Mouse (Mus musculus) bone marrow, adult 2 months (tissue): ENCODE measurements around the gene Nrg4. TPM values are rescaled to one million over a fixed set of nuclear protein-coding genes. Genes with fewer than 3 reads are reported as not detected.
"Not testable (repeated sequence)": the region's sequence is repeated elsewhere in the genome, so short reads cannot be mapped to it uniquely, and the experiment has no call there.

Experiments
- H3K27ac ChIP-seq: fragments of 200-500 bp; 2 replicates; pipeline ENCODE4 v1.5.1; 2012; ENCODE audit warnings: low read depth, mild to moderate bottlenecking, control low read depth, inconsistent platforms, low read length; ENCODE audit not compliant: control insufficient read depth, poor library complexity, insufficient read depth
- H3K4me1 ChIP-seq: fragments of 200-500 bp; 2 replicates; pipeline ENCODE4 v1.6.1; 2011; ENCODE audit warnings: low read length; ENCODE audit not compliant: control insufficient read depth, insufficient read depth
- H3K4me3 ChIP-seq: fragments of 200-500 bp; replicated peaks from 2 replicates; pipeline ENCODE3; 2011; ENCODE audit warnings: mild to moderate bottlenecking, low read depth, low read length, control low read depth; ENCODE audit not compliant: control insufficient read depth
- CTCF ChIP-seq: fragments of 200-500 bp; IDR thresholded peaks from 2 replicates; pipeline ENCODE4 v1.5.1; 2011; ENCODE audit warnings: low read length, control low read depth; ENCODE audit not compliant: control insufficient read depth, insufficient read depth
- POLR2A ChIP-seq: fragments of 200-500 bp; IDR thresholded peaks from 2 replicates; pipeline ENCODE4 v1.6.1; 2011; ENCODE audit warnings: low read depth, mild to moderate bottlenecking, control low read depth, low read length, borderline replicate concordance; ENCODE audit not compliant: control insufficient read depth
- WGBS: fragments of 180-500 bp; shearing (Covaris S2); methylation state at CpG from one replicate; pipeline ENCODE4 v1.1.7; 2018; 5-methylcytosine and 5-hydroxymethylcytosine counted together
- polyA plus RNA-seq: library from polyadenylated mRNA; stranded (reverse); fragments of >200 nt; gene quantifications from 2 replicates; pipeline ENCODE4 v1.2.4, GENCODE M21; 2011; ENCODE audit warnings: low replicate concordance; ENCODE audit not compliant: missing spikeins, insufficient read depth, insufficient read length

Gene Nrg4
- polyA plus RNA-seq, 1 experiment: 1.2 TPM

DNA sequence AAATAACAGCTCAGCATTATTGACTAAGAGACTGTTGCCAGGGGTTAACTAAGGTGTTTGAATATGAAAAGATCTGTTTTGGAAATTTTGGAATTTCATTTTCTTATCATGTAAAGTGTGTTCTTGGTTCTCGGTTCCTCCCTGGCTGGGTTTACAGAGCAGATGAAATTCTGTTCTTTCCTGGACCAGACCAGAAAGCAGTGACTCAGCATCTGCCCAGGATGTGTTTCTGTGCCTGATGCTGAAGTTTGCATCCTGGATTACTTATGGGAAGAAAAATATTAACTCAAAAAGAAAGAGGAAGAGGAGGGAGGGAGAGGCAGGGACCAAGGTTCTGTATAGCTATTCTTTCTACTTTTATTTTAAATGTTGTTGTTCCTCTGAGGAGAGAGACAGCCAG is 72.8 kb downstream of the Nrg4 start:
- TF ChIP-seq POLR2A (no peak), CTCF (no peak)
- 12% methylated on average over 1 of the region's 1 CpGs for WGBS
- Histone ChIP-seq H3K4me1 (peaks cover 4% of the 10 kb centered on the region), H3K4me3 (no peak overlapping the region), H3K27ac (no peak overlapping the region)

DNA sequence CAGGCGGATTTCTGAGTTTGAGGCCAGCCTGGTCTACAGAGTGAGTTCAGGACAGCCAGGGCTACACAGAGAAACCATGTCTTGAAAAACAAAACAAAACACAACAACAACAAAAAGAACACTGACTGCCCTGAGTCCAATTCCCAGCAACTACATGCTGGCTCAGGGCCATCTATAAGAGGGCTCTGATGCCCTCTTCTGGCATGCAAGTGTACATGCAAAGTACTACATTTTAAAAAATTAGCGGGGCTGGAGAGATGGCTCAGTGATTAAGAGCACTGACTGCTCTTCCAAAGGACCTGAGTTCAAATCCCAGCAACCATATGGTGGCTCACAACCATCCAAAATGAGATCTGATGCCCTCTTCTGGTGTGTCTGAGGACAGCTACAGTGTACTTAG is 74.5 kb downstream of the Nrg4 start:
- TF ChIP-seq CTCF: peak; percentile 20; the same call in 1 of the 2 replicates
- H3K4me1 ChIP-seq, H3K4me3 ChIP-seq, H3K27ac ChIP-seq: not testable (repeated sequence)
- 51% methylated on average over 2 of the region's 2 CpGs for WGBS

GRCm38 (mm10) chr9:55250595-55251247 is 75.9 kb downstream of the Nrg4 start:
- 65% methylated on average over 6 of the region's 6 CpGs for WGBS
- no peak for TF ChIP-seq CTCF
- TF ChIP-seq POLR2A: no peak
- H3K4me1 ChIP-seq: peaks cover 2% of the 10 kb centered on the region
- no peak overlapping the region for H3K27ac ChIP-seq
- no peak overlapping the region for H3K4me3 ChIP-seq

GRCm38 (mm10) chr9:55248465-55248864 is 78.2 kb downstream of the Nrg4 start:
- 12% methylated on average over 4 of the region's 4 CpGs for WGBS
- H3K27ac ChIP-seq: no peak overlapping the region
- TF ChIP-seq POLR2A: no peak
- no peak for TF ChIP-seq CTCF
- peaks cover 2% of the 10 kb centered on the region for H3K4me1 ChIP-seq
- H3K4me3 ChIP-seq: no peak overlapping the region

DNA sequence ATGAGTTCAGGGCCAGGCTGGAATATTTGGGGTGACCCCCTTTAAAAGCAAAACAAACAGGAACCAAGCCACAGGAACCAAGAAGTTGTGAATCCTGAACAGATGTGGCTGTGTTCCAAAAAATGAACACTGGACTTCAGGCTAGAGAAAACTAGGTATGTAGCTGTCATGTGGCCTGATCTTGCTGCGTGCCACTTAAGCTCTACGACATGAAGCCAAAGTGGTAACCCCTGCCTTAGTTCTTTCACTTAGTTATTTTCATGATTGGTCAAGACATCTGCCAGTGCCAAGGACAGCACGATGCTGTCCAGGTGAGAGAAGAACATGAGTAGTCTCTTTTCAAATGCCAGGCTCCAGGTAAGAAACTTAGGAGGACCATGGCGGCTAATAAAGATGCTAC is 79.7 kb downstream of the Nrg4 start:
- Histone ChIP-seq H3K27ac (no peak overlapping the region), H3K4me3 (no peak overlapping the region), H3K4me1 (peaks cover 2% of the 10 kb centered on the region)
- TF ChIP-seq POLR2A: no peak
- no peak for TF ChIP-seq CTCF
- 81% methylated on average over 4 of the region's 4 CpGs for WGBS

DNA sequence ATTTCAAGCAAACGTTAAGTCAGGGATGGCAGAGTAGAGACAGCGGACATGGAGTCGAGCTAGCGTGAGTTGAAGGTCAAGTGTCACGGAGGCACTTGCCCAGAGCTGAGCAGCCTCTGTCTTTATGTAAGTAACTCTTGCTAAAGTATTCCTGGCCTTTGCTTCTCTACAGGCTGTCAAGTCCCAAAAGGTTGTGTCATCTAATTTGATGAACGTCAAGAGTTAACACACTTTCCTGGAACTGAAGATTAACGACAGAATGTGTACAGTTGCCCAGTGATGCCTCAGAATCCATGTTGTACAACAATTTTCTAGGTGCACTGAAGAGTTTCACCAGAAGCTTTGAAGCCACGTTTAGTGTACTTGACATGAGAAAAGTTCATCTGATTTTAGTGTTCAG is 80.2 kb downstream of the Nrg4 start:
- no peak for TF ChIP-seq POLR2A
- no peak for TF ChIP-seq CTCF
- 77% methylated on average over 8 of the region's 8 CpGs for WGBS
- Histone ChIP-seq H3K4me1 (peaks cover 2% of the 10 kb centered on the region), H3K27ac (no peak overlapping the region), H3K4me3 (no peak overlapping the region)

DNA sequence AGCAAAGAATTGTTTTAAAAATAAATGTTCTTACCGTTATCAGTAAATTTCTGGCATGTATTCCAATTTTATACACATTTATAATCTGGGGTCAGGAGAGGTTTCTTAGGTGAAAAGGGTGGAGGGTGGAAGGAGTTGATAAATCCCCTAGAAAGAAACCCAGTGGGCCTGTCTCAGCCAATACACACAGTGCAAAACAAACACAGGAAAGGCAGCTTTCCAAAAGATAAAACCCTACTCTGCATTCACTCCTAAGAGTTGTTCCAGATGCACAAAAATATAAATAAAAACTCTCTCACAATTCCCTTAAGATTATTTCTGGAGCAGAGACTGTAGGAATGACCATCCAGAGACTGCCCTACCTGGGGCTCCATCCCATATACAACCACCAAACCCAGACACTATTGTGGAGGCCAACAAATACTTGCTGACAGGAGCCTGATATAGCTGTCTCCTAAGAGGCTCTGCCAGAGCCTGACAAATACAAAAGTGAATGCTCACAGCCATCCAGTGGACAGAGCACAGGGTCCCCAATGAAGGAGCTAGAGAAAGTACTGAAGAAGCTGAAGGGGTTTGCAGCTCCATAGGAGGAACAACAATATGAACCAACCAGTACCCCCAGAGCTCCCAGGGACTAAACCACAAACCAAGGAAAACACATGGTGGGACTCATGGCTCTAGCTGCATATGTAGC is 81.4 kb downstream of the Nrg4 start:
- not testable (repeated sequence) for H3K4me1 ChIP-seq, H3K4me3 ChIP-seq, H3K27ac ChIP-seq
- whole genome bisulfite sequencing: 66% methylated on average over 1 of the region's 1 CpGs

DNA sequence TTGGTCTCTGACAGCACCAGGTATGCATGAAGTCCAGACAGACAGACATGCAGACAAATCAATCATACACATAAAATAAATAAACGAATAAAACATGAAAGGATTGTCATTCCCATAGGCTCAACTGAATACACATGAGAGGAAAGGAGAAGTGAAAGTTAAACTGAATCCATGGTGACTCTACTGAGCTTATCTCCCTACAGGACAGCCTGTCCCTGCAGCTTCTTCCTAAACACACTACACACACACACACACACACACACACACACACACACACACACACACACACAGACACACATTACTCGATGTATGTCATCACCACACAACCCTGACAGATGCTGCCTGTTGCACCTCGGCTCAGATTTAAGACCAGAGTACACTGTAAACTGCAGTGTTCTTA is 82.6 kb downstream of the Nrg4 start:
- Histone ChIP-seq H3K4me3 (no peak overlapping the region), H3K27ac (no peak overlapping the region), H3K4me1 (peaks cover 2% of the 10 kb centered on the region)
- WGBS: 19% methylated on average over 3 of the region's 3 CpGs
- no peak for TF ChIP-seq POLR2A
- no peak for TF ChIP-seq CTCF

- H3K4me1 ChIP-seq: peaks cover 2% of the 10 kb centered on the region
- H3K27ac ChIP-seq: no peak overlapping the region
- WGBS: 65% methylated on average over 3 of the region's 3 CpGs
- no peak overlapping the region for H3K4me3 ChIP-seq
- TF ChIP-seq POLR2A: no peak
- no peak for TF ChIP-seq CTCF
These were observed 83.4 kb downstream of the Nrg4 start for GRCm38 (mm10) chr9:55243280-55243679.
